Mouse (Mus musculus): ENCODE measurements at regions not wholly inside any gene's neighbourhood (a gene's known extent, or its start where the extent isn't known, plus 50 kb on each side); places are given as distances from the start of the nearest gene placed in this dataset.

DNA sequence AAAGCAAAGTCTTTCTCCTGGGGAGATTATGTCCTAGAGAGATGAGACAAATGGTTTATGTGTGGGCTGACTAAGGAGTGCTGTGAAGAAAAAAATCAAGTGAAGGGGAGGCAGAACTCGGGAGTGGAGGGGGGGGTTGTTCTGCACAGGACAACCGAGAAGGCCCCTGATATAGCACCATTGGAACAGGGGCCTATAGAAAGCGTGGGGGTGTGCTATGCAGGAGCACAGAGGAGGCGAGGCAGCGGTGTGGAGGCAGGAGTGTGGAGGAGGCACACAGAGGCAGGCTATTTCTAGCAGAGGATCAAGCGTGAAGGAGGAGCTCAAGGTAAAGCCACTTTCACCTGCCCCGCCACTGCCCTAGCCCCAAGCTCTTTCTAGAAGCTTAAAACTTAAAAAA lies 88.0 kb upstream of the Dapk1 start:
- no peak for DNase-seq (ENCODE audit: low spot score)

GRCm38 (mm10) chr13:60514806-60515205 lies 86.9 kb upstream of the Dapk1 start:
- no peak for DNase-seq (ENCODE audit: low spot score)

DNA sequence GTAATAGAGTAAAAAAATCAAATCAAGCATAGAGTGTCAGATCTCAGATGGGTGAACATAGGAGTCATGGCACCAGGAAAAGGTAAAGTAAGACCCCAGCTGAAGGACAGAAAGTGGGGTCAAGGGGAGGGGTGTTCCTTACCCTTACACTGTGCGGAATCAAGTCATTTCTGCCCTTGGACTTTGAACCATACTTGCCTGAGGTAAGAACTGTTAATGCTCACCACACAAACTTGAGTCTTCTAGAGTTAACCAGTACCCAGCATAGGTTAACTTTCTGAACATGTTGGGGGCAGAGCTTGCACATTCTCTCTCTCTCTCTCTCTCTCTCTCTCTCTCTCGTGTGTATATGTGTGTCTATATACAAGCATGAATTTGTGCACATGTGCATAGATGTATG lies 83.7 kb upstream of the Dapk1 start:
- DNase-seq (ENCODE audit: low spot score) = no peak

GRCm38 (mm10) chr13:60519708-60520107 lies 82.0 kb upstream of the Dapk1 start:
- no peak for DNase-seq (ENCODE audit: low spot score)

GRCm38 (mm10) chr13:60522719-60523450 lies 78.9 kb upstream of the Dapk1 start:
- no peak for DNase-seq (ENCODE audit: low spot score)

DNA sequence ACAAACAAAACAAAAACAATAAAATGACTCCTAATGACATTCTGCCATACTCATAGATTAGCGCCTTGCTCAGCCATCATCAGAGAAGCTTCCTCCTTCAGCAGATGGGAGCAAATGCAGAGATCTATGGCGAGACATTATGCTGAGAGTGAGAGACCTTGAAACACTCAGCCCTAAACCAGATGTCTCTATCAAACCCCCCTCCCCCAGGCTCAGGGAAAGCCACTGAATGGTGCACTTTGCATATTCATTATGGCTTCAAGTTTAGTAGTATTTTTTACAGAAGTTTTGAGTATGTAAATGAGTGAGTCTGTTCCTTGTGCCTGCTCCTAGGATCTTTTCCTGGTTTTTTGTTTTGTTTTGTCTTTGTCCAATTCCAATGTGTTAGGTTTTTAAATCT lies 73.9 kb upstream of the Dapk1 start:
- DNase-seq (ENCODE audit: low spot score) = no peak

GRCm38 (mm10) chr13:60528819-60529218 lies 72.9 kb upstream of the Dapk1 start:
- no peak for DNase-seq (ENCODE audit: low spot score)

GRCm38 (mm10) chr13:60529381-60530069 lies 72.2 kb upstream of the Dapk1 start:
- no peak for DNase-seq (ENCODE audit: low spot score)

- DNase-seq (ENCODE audit: low spot score) = no peak
These were observed 67.8 kb upstream of the Dapk1 start for GRCm38 (mm10) chr13:60533871-60534427.

DNA sequence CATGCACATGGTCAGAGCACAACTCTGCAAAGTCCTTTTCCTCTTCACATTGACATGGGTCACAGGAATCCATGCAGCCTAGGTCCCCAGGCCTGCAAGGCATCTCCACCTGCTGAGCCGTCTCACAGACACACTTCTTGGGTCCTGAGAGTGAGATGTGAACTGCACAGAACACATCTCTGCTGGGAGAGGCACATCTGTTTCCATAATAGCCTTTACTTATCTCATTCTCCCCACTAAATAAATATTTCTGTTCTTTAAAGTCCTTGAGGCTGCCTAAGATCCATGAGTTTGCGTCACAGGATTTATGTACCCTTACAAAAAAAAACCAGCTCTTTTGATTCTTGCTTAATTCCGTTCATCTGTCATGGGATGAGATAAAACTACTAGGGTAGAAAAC lies 67.2 kb upstream of the Dapk1 start:
- DNase-seq (ENCODE audit: low spot score) = no peak

GRCm38 (mm10) chr13:60535045-60535444 lies 66.7 kb upstream of the Dapk1 start:
- DNase-seq (ENCODE audit: low spot score) = no peak

DNA sequence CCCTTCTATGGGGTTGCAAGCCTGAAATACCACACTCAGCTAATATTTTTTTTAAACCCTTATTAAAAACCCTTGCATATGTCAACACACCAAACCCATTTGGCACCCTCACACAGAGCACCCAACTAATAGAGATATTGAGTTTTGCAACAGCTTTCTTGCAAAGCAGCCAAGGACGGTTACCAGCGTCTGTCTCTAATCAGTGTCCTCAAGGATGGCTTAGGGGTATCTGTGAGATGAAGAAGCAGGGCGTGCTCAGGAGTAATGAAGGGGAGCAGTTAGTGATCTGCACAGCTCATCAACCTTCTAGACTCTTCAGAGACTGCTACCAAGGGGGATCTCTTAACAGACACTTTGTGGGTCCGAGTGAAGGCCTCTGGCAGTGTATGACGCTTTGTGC lies 65.0 kb upstream of the Dapk1 start:
- DNase-seq (ENCODE audit: low spot score) = no peak

DNA sequence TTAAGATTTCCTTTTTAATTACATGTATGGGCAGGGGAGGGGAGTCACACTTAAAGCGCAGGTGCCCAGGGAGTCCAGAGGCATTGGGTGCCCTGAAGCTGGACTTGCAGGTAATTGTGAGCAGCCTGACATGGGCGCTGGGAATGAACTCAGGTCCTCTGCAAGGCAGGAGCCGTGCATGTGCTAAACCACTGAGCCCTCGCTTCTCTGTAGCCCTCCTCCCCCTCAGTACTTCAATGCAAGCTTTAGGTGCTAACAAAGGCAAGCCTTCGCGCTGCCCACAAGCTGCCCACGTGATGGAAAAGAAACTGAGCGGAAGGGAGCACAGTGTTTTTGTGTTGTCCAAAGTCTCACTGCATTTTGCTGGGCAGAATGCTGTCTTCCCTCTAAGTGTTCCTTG lies 63.6 kb upstream of the Dapk1 start:
- DNase-seq (ENCODE audit: low spot score) = no peak

- no peak for DNase-seq (ENCODE audit: low spot score)
These were observed 60.6 kb upstream of the Dapk1 start for GRCm38 (mm10) chr13:60541165-60541564.

- DNase-seq (ENCODE audit: low spot score) = no peak
These were observed 57.4 kb upstream of the Dapk1 start for GRCm38 (mm10) chr13:60544363-60544762.

GRCm38 (mm10) chr13:60545999-60546733 lies 55.6 kb upstream of the Dapk1 start:
- no peak for DNase-seq (ENCODE audit: low spot score)

Measured in yolk sac, embryonic 10.5 days (tissue).